Mouse (Mus musculus) intestine, embryonic 15.5 days (tissue): ENCODE measurements around the gene Tcp11. TPM values are rescaled to one million over a fixed set of nuclear protein-coding genes. Genes with fewer than 3 reads are reported as not detected.

Source experiments
- ATAC-seq: fragments of 200-750 bp; cut with Nextera tagmentation; 2 replicates; pipeline ENCODE4 v1.8.0; 2017; ENCODE audit warnings: moderate TSS enrichment, moderate library complexity
- H3K27ac ChIP-seq: fragments of 300-500 bp; sonication (generic); 2 replicates; pipeline ENCODE4 v1.5.1; 2015; ENCODE audit warnings: mild to moderate bottlenecking, inconsistent platforms
- H3K27me3 ChIP-seq: fragments of 300-500 bp; sonication (generic); replicated peaks from 2 replicates; pipeline ENCODE4 v1.6.1; 2015; ENCODE audit warnings: inconsistent platforms
- H3K36me3 ChIP-seq: fragments of 300-500 bp; sonication (generic); 2 replicates; pipeline ENCODE4 v1.6.1; 2015; ENCODE audit warnings: inconsistent platforms
- H3K4me1 ChIP-seq: fragments of 300-500 bp; sonication (generic); replicated peaks from 2 replicates; pipeline ENCODE4 v1.6.1; 2015; ENCODE audit warnings: inconsistent platforms
- H3K4me2 ChIP-seq: fragments of 300-500 bp; sonication (generic); replicated peaks from 2 replicates; pipeline ENCODE4 v1.6.1; 2015; ENCODE audit warnings: mild to moderate bottlenecking, inconsistent platforms
- H3K4me3 ChIP-seq: fragments of 300-500 bp; sonication (generic); replicated peaks from 2 replicates; pipeline ENCODE4 v1.5.1; 2015; ENCODE audit warnings: inconsistent platforms
- H3K9ac ChIP-seq: fragments of 300-500 bp; sonication (generic); 2 replicates; pipeline ENCODE4 v1.6.1; 2015; ENCODE audit warnings: inconsistent platforms
- H3K9me3 ChIP-seq: fragments of 300-500 bp; sonication (generic); 2 replicates; pipeline ENCODE4 v1.6.1; 2016; ENCODE audit warnings: inconsistent platforms
- WGBS: fragments of 180-500 bp; shearing (Covaris S2); methylation state at CpG from one replicate; pipeline ENCODE4 v1.1.7; 2015; 5-methylcytosine and 5-hydroxymethylcytosine counted together
- polyA plus RNA-seq: library from polyadenylated mRNA; unstranded; fragments of >200 nt; fragmentation: Nextera tagmentation; extraction: Ambion mirVana; gene quantifications from 2 replicates; pipeline ENCODE4 v1.2.1, GENCODE M21; 2015

Gene Tcp11
- polyA plus RNA-seq, 1 experiment from 2014 or later = 1.2 TPM

- H3K4me3 ChIP-seq = no peak overlapping the region
- H3K36me3 ChIP-seq = no peaks in the 10 kb centered on the region
- no peak overlapping the region for H3K4me2 ChIP-seq
- 72% methylated on average over 21 of the region's 21 CpGs for WGBS
- ATAC-seq = no peak
- H3K4me1 ChIP-seq = peaks cover 48% of the 10 kb centered on the region
- H3K9me3 ChIP-seq = no peaks in the 10 kb centered on the region
- H3K27ac ChIP-seq = no peak overlapping the region
- H3K27me3 ChIP-seq = no peaks in the 10 kb centered on the region
- no peak overlapping the region for H3K9ac ChIP-seq
These were observed 60.4 kb downstream of the Tcp11 start for GRCm38 (mm10) chr17:28019785-28020696.

- Histone ChIP-seq H3K9ac (no peak overlapping the region), H3K36me3 (no peaks in the 10 kb centered on the region), H3K4me1 (peaks cover 42% of the 10 kb centered on the region), H3K27ac (no peak overlapping the region), H3K9me3 (no peaks in the 10 kb centered on the region), H3K4me3 (no peak overlapping the region), H3K27me3 (no peaks in the 10 kb centered on the region), H3K4me2 (no peak overlapping the region)
- ATAC-seq = no peak
- WGBS = 52% methylated on average over 11 of the region's 11 CpGs
These were observed 61.7 kb downstream of the Tcp11 start for GRCm38 (mm10) chr17:28018776-28019175.

- no peak overlapping the region for H3K4me2 ChIP-seq
- H3K4me3 ChIP-seq = no peak overlapping the region
- ATAC-seq = no peak
- 63% methylated on average over 6 of the region's 6 CpGs for WGBS
- H3K27me3 ChIP-seq = no peaks in the 10 kb centered on the region
- H3K36me3 ChIP-seq = no peaks in the 10 kb centered on the region
- peaks cover 47% of the 10 kb centered on the region for H3K4me1 ChIP-seq
- H3K27ac ChIP-seq = no peak overlapping the region
- no peak overlapping the region for H3K9ac ChIP-seq
- no peaks in the 10 kb centered on the region for H3K9me3 ChIP-seq
These were observed 62.1 kb downstream of the Tcp11 start for GRCm38 (mm10) chr17:28018344-28018743.

Other genes starting within 250 kb of the Tcp11 start
- gene Snrpc, start 242.5 kb downstream of the Tcp11 start, polyA plus RNA-seq = 250 and 266 TPM in 2 replicates
- gene Uhrf1bp1, start 224.2 kb downstream of the Tcp11 start, polyA plus RNA-seq = 3.9 and 4.1 TPM in 2 replicates
- gene Anks1, start 171.3 kb downstream of the Tcp11 start, polyA plus RNA-seq = 12.5 and 13.3 TPM in 2 replicates
- gene Taf11, start 170.8 kb downstream of the Tcp11 start, polyA plus RNA-seq = 54.0 and 54.4 TPM in 2 replicates
- gene Scube3, start 61.5 kb upstream of the Tcp11 start, polyA plus RNA-seq = 2.0 and 2.5 TPM in 2 replicates
- gene Zfp523, start 96.5 kb upstream of the Tcp11 start, polyA plus RNA-seq = 25.7 and 28.1 TPM in 2 replicates
- gene Def6, start 127.1 kb upstream of the Tcp11 start, polyA plus RNA-seq = 3.4 and 4.3 TPM in 2 replicates
- 1.8 and 1.9 TPM in 2 replicates for gene Ppard, start 152.1 kb upstream of the Tcp11 start, polyA plus RNA-seq
- 22.7 and 29.8 TPM in 2 replicates for gene Fance, start 232.9 kb upstream of the Tcp11 start, polyA plus RNA-seq
- gene Rpl10a, start 247.8 kb upstream of the Tcp11 start, polyA plus RNA-seq = 639 and 690 TPM in 2 replicates